Mouse (Mus musculus): Measurements from ENCODE around the gene Adora3. TPM values are rescaled to one million over a fixed set of nuclear protein-coding genes. Genes with fewer than 3 reads are reported as not detected.

The Adora3 gene
- total and polyA plus RNA-seq, 2 experiments from 2014 or later = 0.14 TPM; not detected in 1

DNA sequence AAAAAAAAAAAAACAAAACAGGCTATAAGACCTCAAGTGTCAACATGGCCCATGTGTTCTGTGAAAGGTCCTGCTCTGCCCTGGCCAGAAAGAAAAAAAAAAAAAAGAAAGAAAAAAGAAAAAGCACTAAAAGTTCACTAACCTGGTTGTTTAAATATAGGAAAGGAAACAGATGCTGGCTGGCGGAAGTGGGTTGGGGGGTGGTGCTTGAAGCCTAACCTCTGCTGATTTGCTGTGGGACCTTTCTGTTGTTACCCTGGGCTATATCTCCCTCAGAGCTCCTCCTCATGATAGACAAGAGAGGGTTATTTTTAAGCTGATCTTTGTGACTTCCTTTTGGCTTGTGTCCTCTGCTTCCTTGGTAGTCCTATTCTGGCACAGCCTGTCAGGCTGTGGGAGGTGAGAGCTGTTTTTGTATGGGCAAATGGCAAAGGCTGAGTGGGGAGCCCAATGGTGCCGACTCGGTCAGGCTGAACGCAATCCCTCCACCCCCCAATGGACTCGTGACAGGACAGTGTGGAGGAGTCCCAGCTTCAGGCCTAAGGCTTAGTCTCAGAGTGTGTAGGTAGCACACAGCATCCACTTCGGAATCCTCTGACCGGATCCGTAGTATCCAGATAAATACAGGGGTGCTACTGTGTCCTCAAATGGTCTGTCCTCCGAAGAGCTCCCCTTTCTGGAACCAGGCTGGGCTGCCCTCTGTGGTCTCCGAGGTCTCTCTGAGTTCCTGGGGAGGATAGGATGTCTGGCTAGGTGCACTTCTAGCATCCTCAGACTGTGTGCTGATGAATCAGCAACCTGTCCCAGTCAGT lies 21.3 kb downstream of the Adora3 start:
- no peaks in the 10 kb centered on the region for H3K27me3 ChIP-seq (ENCODE audit: control insufficient read depth, insufficient read depth, low read length)
- no peaks in the 10 kb centered on the region for H3K9me3 ChIP-seq (replicated peaks; ENCODE audit: control insufficient read depth, low read length)
- TF ChIP-seq EP300 (IDR thresholded peaks at IDR 0.05; ENCODE audit: low read depth) (0 out of 2 replicates have a peak, but pooled peaks have one; percentile 53), CTCF (IDR thresholded peaks at IDR 0.05; ENCODE audit: low read depth) (no peak)
- no peak overlapping the region for H3K9ac ChIP-seq (replicated peaks; ENCODE audit: low read depth, low read length)
- no peaks in the 10 kb centered on the region for H3K36me3 ChIP-seq (replicated peaks; ENCODE audit: control insufficient read depth, insufficient read depth, low read length)
- 57% methylated on average over 10 of the region's 10 CpGs for WGBS
- H3K4me2 ChIP-seq (ENCODE audit: low read depth, low read length) = peak overlapping the region; percentile 22; the same call in 1 of the 2 replicates
- ATAC-seq (ENCODE audit: insufficient read depth, low read depth) = 0 out of 2 replicates have a peak, but pooled peaks have one; percentile 16
- H3K4me3 ChIP-seq (ENCODE audit: low read depth, low read length) = no peak overlapping the region
- DNase-seq (ENCODE audit: low spot score) = no peak
- H3K4me1 ChIP-seq (ENCODE audit: control insufficient read depth, insufficient read depth) = peaks cover 35% of the 10 kb centered on the region
- H3K27ac ChIP-seq (ENCODE audit: low read depth) = peak overlapping the region; percentile 71

DNA sequence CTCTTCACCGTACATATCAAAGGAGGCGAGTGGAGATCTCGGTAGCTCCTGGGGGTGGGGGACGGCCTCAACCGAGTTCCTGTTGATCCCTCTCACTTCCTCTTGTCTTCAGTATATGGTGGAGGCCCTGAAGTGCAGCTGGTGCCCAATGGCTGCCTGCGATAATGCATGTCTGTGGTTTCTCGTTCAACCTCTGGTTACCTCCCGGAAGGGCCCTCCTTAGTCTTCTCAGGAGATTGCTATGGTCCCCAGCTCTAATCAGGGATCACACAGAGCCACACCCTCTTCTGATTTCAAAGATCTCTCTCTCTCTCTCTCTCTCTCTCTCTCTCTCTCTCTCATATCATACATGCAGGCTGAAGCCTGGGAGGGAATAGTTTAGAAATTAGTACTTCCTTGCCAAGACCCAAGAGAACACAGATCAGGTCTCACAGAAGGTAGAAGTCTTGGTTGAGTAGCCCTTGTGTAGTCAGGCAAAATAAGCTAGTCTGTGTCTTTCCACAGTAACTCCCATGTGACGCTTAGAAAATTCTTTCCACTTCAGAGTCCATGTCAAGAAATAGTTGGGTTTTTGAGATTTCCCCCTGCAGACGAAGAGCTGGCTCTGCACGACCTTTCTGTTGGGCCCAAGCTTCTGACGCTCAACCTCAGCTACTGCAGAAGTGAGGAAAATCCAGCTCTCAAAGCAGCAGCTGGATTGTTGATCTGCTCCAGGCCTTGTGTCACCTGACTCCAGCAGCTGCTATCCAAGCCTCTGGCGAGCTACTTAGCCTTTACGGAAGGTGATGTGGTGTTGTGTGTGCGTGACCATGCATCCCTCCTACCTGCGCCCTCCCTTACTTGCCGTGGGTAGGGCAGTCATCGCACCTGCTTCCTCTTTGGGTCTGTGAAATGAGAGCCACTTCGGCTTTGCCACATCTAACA lies 22.2 kb downstream of the Adora3 start:
- ATAC-seq (ENCODE audit: insufficient read depth, low read depth) = no peak
- TF ChIP-seq EP300 (IDR thresholded peaks at IDR 0.05; ENCODE audit: low read depth) (no peak), CTCF (IDR thresholded peaks at IDR 0.05; ENCODE audit: low read depth) (no peak)
- Histone ChIP-seq H3K9ac (replicated peaks; ENCODE audit: low read depth, low read length) (no peak overlapping the region), H3K9me3 (replicated peaks; ENCODE audit: control insufficient read depth, low read length) (no peaks in the 10 kb centered on the region), H3K4me2 (ENCODE audit: low read depth, low read length) (peak overlapping the region; percentile 22; the same call in 1 of the 2 replicates), H3K36me3 (replicated peaks; ENCODE audit: control insufficient read depth, insufficient read depth, low read length) (no peaks in the 10 kb centered on the region), H3K4me3 (ENCODE audit: low read depth, low read length) (no peak overlapping the region), H3K27me3 (ENCODE audit: control insufficient read depth, insufficient read depth, low read length) (no peaks in the 10 kb centered on the region), H3K4me1 (ENCODE audit: control insufficient read depth, insufficient read depth) (peaks cover 35% of the 10 kb centered on the region), H3K27ac (ENCODE audit: low read depth) (peak overlapping the region; percentile 71)
- 69% methylated on average over 19 of the region's 19 CpGs for WGBS
- DNase-seq (ENCODE audit: low spot score) = no peak

DNA sequence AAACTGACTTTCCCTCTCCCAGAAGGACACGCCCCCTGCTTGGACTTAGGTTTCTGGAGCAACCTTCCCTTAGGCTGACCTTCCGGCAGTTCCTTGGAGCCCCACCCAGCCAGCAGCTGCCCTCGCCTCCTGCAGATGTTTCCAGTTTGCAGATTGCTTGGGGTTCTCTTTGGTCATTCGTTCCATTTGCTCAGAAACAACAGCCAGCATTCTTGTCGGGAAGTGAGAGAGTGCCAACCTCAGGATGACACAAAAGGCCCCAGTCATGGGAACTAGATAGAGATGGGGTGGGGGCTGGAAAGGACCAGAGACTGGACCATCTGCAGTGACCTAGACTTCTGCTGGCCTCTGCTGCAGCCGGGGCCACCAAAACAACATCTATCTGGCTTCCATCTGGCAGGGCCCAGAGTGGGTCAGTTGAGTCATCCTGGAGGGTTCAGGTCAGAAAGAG lies 23.3 kb downstream of the Adora3 start:
- 60% methylated on average over 6 of the region's 6 CpGs for WGBS
- TF ChIP-seq CTCF (IDR thresholded peaks at IDR 0.05; ENCODE audit: low read depth) (no peak), EP300 (IDR thresholded peaks at IDR 0.05; ENCODE audit: low read depth) (no peak; the same call in 1 of the 2 replicates)
- H3K4me2 ChIP-seq (ENCODE audit: low read depth, low read length) = no peak overlapping the region
- no peaks in the 10 kb centered on the region for H3K27me3 ChIP-seq (ENCODE audit: control insufficient read depth, insufficient read depth, low read length)
- no peaks in the 10 kb centered on the region for H3K9me3 ChIP-seq (replicated peaks; ENCODE audit: control insufficient read depth, low read length)
- peak overlapping the region; percentile 71 for H3K27ac ChIP-seq (ENCODE audit: low read depth)
- ATAC-seq (ENCODE audit: insufficient read depth, low read depth) = peak; percentile 20
- H3K36me3 ChIP-seq (replicated peaks; ENCODE audit: control insufficient read depth, insufficient read depth, low read length) = no peaks in the 10 kb centered on the region
- H3K9ac ChIP-seq (replicated peaks; ENCODE audit: low read depth, low read length) = no peak overlapping the region
- peak; percentile 64 for DNase-seq (ENCODE audit: low spot score)
- H3K4me1 ChIP-seq (ENCODE audit: control insufficient read depth, insufficient read depth) = peaks cover 36% of the 10 kb centered on the region
- no peak overlapping the region for H3K4me3 ChIP-seq (ENCODE audit: low read depth, low read length)

DNA sequence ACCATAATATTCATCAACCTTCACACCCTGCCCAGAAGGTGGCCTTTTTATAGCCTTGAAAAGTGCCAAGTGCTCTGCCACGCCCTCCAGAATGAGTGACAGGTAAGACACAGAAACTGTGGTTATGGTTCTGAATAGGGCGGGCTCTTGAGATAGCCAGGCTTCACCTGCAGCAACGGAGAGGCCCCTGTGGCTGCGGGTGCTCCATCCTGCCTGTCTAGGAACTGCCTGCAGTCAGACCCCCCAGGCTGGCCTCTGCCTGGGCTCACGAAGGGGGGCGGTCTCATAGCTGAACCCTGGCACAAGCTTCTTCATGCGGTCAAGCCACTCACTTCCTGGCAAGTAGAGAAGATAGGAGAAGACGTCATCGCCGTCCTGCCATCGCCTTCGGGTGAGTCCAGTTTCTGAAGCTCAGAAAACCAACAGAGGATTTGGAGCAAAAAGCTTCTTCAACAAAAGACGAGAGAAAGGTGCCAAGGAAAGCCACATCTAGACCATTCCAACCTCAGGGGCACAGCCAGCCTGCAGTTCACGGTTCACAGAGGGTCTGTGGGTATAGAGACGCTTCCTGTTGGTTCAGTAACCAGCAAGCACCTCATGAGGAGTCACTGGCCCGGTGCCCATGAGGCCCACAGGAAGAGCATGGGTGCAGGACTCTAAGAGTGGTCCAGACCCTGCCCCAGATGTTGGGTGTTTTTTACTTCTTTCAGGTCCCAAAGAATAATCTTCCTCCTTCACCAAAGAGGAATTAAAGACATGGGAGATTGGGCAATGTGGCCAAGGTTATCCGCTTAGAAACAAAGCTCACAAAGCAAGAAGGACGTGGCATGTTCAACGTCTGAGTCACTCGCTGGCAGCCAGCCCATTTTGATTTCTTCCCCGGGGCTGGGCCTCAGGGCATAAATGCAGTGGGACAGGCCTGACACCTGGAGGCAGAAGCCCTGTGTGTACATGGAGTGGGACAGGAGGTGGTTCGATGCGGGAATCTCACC lies 24.2 kb downstream of the Adora3 start:
- peak; percentile 84 for ATAC-seq (ENCODE audit: insufficient read depth, low read depth)
- Histone ChIP-seq H3K9ac (replicated peaks; ENCODE audit: low read depth, low read length) (no peak overlapping the region), H3K36me3 (replicated peaks; ENCODE audit: control insufficient read depth, insufficient read depth, low read length) (no peaks in the 10 kb centered on the region), H3K9me3 (replicated peaks; ENCODE audit: control insufficient read depth, low read length) (no peaks in the 10 kb centered on the region), H3K4me3 (ENCODE audit: low read depth, low read length) (no peak overlapping the region), H3K27me3 (ENCODE audit: control insufficient read depth, insufficient read depth, low read length) (no peaks in the 10 kb centered on the region), H3K4me1 (ENCODE audit: control insufficient read depth, insufficient read depth) (peaks cover 38% of the 10 kb centered on the region), H3K27ac (ENCODE audit: low read depth) (peak overlapping the region; percentile 71), H3K4me2 (ENCODE audit: low read depth, low read length) (peak overlapping the region; percentile 14; the same call in 1 of the 2 replicates)
- DNase-seq (ENCODE audit: low spot score) = peak; percentile 88
- TF ChIP-seq CTCF (IDR thresholded peaks at IDR 0.05; ENCODE audit: low read depth) (peak; percentile 96), EP300 (IDR thresholded peaks at IDR 0.05; ENCODE audit: low read depth) (no peak)
- WGBS = 35% methylated on average over 23 of the region's 23 CpGs
